Comparison of ENCODE assay signal across 12 mouse cellular contexts in the genomic region with DNA sequence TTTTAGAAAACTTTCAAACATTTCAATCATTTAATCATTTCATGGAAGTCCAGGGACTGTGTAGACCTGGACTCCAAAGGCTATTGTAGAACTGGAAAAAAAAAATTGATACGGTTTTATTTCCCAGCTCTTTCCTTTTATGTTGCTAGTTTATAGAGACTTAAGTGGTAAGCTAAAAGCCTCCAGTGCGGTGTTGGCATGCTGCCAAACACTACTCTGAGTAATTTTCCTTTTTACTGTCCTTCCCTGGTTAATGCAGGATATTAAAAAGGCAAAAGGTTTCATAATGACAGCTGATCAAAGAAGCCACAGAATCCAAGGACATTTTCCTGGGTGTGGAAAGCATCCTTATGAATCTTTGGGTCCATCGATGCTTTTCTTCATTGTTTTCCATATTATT. TPM values are rescaled to one million over a fixed set of nuclear protein-coding genes. Genes with fewer than 3 reads are reported as not detected.
A peak's percentile ranks its signal among the peaks of the same experiment; 100 is the strongest.
DNase-seq lines count a peak whose midpoint lies in the region; ATAC-seq and TF ChIP-seq lines count a peak whose summit lies in the region.
"Had no signal": no experiment of that assay in that cellular context is flagged by ENCODE, and none has a peak within 500 bp of the region (broad histone marks: within the 10 kb centered on the region; RNA-seq: fewer than 3 reads in every experiment).

No protein-coding gene starts in this region.

- H3K27ac ChIP-seq in kidney, postnatal 0 days = no peak overlapping the region
- no peak overlapping the region for H3K27ac ChIP-seq in kidney, embryonic 16.5 days (ENCODE audit: low read length)
- no peak overlapping the region for H3K27ac ChIP-seq in forebrain, embryonic 16.5 days (ENCODE audit: low read length)
- no peak overlapping the region for H3K27ac ChIP-seq in thymus, adult 2 months (ENCODE audit: control insufficient read depth, insufficient read depth, low read length)
- H3K27ac ChIP-seq: neural tube, embryonic 12.5 days had no signal

- no peaks in the 10 kb centered on the region for H3K4me1 ChIP-seq in kidney, postnatal 0 days (replicated peaks; ENCODE audit: insufficient read depth, low read length)
- H3K4me1 ChIP-seq in kidney, embryonic 16.5 days (ENCODE audit: insufficient read depth, low read length) = no peaks in the 10 kb centered on the region
- H3K4me1 ChIP-seq in forebrain, embryonic 16.5 days (replicated peaks; ENCODE audit: control insufficient read depth, insufficient read depth, low read length) = peaks cover 3% of the 10 kb centered on the region; the same call in 1 of the 2 replicates
- H3K4me1 ChIP-seq in thymus, adult 2 months (replicated peaks; ENCODE audit: control insufficient read depth, insufficient read depth, low read length) = no peaks in the 10 kb centered on the region
- H3K4me1 ChIP-seq: neural tube, embryonic 12.5 days had no signal

- H3K36me3 ChIP-seq in kidney, postnatal 0 days (ENCODE audit: insufficient read depth, low read length) = no peaks in the 10 kb centered on the region
- H3K36me3 ChIP-seq in kidney, embryonic 16.5 days (ENCODE audit: insufficient read depth, low read length) = no peaks in the 10 kb centered on the region
- H3K36me3 ChIP-seq in forebrain, embryonic 16.5 days (ENCODE audit: control insufficient read depth, insufficient read depth) = no peaks in the 10 kb centered on the region
- H3K36me3 ChIP-seq in thymus, adult 2 months (ENCODE audit: control insufficient read depth, insufficient read depth, low read length) = no peaks in the 10 kb centered on the region
- H3K36me3 ChIP-seq: G1E; neural tube, embryonic 12.5 days had no signal

- no peaks in the 10 kb centered on the region for H3K27me3 ChIP-seq in kidney, postnatal 0 days (ENCODE audit: insufficient read depth, low read length)
- H3K27me3 ChIP-seq in kidney, embryonic 16.5 days (ENCODE audit: insufficient read depth, low read length) = no peaks in the 10 kb centered on the region
- H3K27me3 ChIP-seq in forebrain, embryonic 16.5 days (replicated peaks; ENCODE audit: control insufficient read depth, insufficient read depth, low read length) = no peaks in the 10 kb centered on the region
- H3K27me3 ChIP-seq in thymus, adult 2 months (ENCODE audit: control insufficient read depth, insufficient read depth, low read length) = no peaks in the 10 kb centered on the region
- H3K27me3 ChIP-seq: neural tube, embryonic 12.5 days had no signal

- no peak overlapping the region for H3K4me3 ChIP-seq in kidney, postnatal 0 days (replicated peaks; ENCODE audit: low read depth, low read length)
- H3K4me3 ChIP-seq in kidney, embryonic 16.5 days (ENCODE audit: low read length) = no peak overlapping the region
- H3K4me3 ChIP-seq in forebrain, embryonic 16.5 days (replicated peaks; ENCODE audit: low read length) = no peak overlapping the region
- no peak overlapping the region for H3K4me3 ChIP-seq in thymus, adult 2 months (ENCODE audit: control insufficient read depth, insufficient read depth, low read length)
- H3K4me3 ChIP-seq: neural tube, embryonic 12.5 days had no signal

- H3K9me3 ChIP-seq in kidney, postnatal 0 days (replicated peaks; ENCODE audit: low read length) = no peaks in the 10 kb centered on the region
- H3K9me3 ChIP-seq in kidney, embryonic 16.5 days (ENCODE audit: low read length) = no peaks in the 10 kb centered on the region
- H3K9me3 ChIP-seq in forebrain, embryonic 16.5 days (ENCODE audit: control insufficient read depth, low read length) = no peaks in the 10 kb centered on the region
- H3K9me3 ChIP-seq: G1E; neural tube, embryonic 12.5 days had no signal

- no peak overlapping the region for H3K4me2 ChIP-seq in kidney, postnatal 0 days (ENCODE audit: low read length)
- H3K4me2 ChIP-seq in kidney, embryonic 16.5 days (replicated peaks; ENCODE audit: low read depth, low read length) = no peak overlapping the region
- H3K4me2 ChIP-seq in forebrain, embryonic 16.5 days (ENCODE audit: low read length) = no peak overlapping the region
- H3K4me2 ChIP-seq: neural tube, embryonic 12.5 days had no signal

- H3K9ac ChIP-seq in kidney, postnatal 0 days (ENCODE audit: low read depth, low read length) = no peak overlapping the region
- H3K9ac ChIP-seq in kidney, embryonic 16.5 days (replicated peaks; ENCODE audit: low read length) = no peak overlapping the region
- H3K9ac ChIP-seq in forebrain, embryonic 16.5 days (replicated peaks; ENCODE audit: low read depth, low read length) = no peak overlapping the region
- H3K9ac ChIP-seq: neural tube, embryonic 12.5 days had no signal

- TF ChIP-seq CTCF in kidney, postnatal 0 days (IDR thresholded peaks at IDR 0.05; ENCODE audit: low read depth) = no peak
- no peak for TF ChIP-seq CTCF in thymus, adult 2 months (IDR thresholded peaks at IDR 0.05; ENCODE audit: borderline replicate concordance, control insufficient read depth, extremely low read depth, insufficient read depth, low read length, poor library complexity)

- DNase-seq in kidney, postnatal 0 days (ENCODE audit: low spot score) = peak; percentile 20
- DNase-seq in 3T3-L1 (ENCODE audit: low read depth, low spot score) = peak; percentile 63
- DNase-seq in Muller cell, postnatal 12 days (ENCODE audit: inconsistent ontology term) = peak; percentile 7
- DNase-seq in thymus, adult 2 months = no peak
- DNase-seq in frontal cortex, postnatal 10 days (ENCODE audit: low spot score in 2 of 2) = no peak
- DNase-seq: lung, postnatal 4 days; spleen, adult 18-20 months; thymus, postnatal 14 days had no signal

- 38% methylated on average over 3 of the region's 3 CpGs for WGBS in kidney, postnatal 0 days
- 47% methylated on average over 3 of the region's 3 CpGs for WGBS in kidney, embryonic 16.5 days
- WGBS in forebrain, embryonic 16.5 days = 26% methylated on average over 3 of the region's 3 CpGs
- 78% methylated on average over 3 of the region's 3 CpGs for WGBS in thymus, adult 2 months

- no peak for ATAC-seq in kidney, postnatal 0 days (replicated peaks; ENCODE audit: low FRiP score, low read depth)
- ATAC-seq in kidney, embryonic 16.5 days (ENCODE audit: low FRiP score, low TSS enrichment) = no peak
- ATAC-seq in forebrain, embryonic 16.5 days = 0 out of 2 replicates have a peak, but pooled peaks have one; percentile 57

- no peak for TF ChIP-seq POLR2A in thymus, adult 2 months (IDR thresholded peaks at IDR 0.05; ENCODE audit: control insufficient read depth, extremely low read depth, insufficient read depth, low read length, poor library complexity)

RNA-seq across cellular contexts. Expression of gene Kcnab1, which starts 53.8 kb away (rescaled TPM):
- 4.0 TPM in 2 replicates for polyA plus RNA-seq in kidney, postnatal 0 days (2015; fragmentation: Nextera tagmentation; extraction: Ambion mirVana)
- 4.1 and 4.6 TPM in 2 replicates for polyA plus RNA-seq in kidney, embryonic 16.5 days (2015; fragmentation: Nextera tagmentation; extraction: Ambion mirVana)
- 8.9 and 9.6 TPM in 2 replicates for polyA plus RNA-seq in forebrain, embryonic 16.5 days (2015; fragmentation: Nextera tagmentation; extraction: Ambion mirVana)
- 0.29 and 0.31 TPM in 2 replicates for polyA plus RNA-seq in thymus, adult 2 months (2012; rRNA removed)
- polyA plus RNA-seq: G1E had no signal

Comparison
In these comparisons a context has a peak if more than half of its experiments do, and no peak if none do; other contexts are left out.
1. DNase-seq: peak in kidney, postnatal 0 days (single experiment), 3T3-L1 (single experiment) and Muller cell, postnatal 12 days (single experiment); none in thymus, adult 2 months (single experiment) and frontal cortex, postnatal 10 days (0 of 2).